Mouse (Mus musculus) intestine, embryonic 16.5 days (tissue): ENCODE results near the gene Ankrd33. TPM values are rescaled to one million over a fixed set of nuclear protein-coding genes. Genes with fewer than 3 reads are reported as not detected.
A peak's percentile ranks its signal among the peaks of the same experiment; 100 is the strongest.

ENCODE experiments used
- ATAC-seq: fragments of 200-750 bp; cut with Nextera tagmentation; 2 replicates; pipeline ENCODE4 v1.8.0; 2017; ENCODE audit warnings: moderate TSS enrichment, moderate library complexity
- H3K27ac ChIP-seq: fragments of 300-500 bp; sonication (generic); 2 replicates; pipeline ENCODE4 v1.5.1; 2014; ENCODE audit warnings: mild to moderate bottlenecking, low read length
- H3K27me3 ChIP-seq: fragments of 300-500 bp; sonication (generic); replicated peaks from 2 replicates; pipeline ENCODE4 v1.6.1; 2014; ENCODE audit warnings: low read length, control low read depth, mixed read lengths; ENCODE audit not compliant: control insufficient read depth, insufficient read depth
- H3K36me3 ChIP-seq: fragments of 300-500 bp; sonication (generic); 2 replicates; pipeline ENCODE4 v1.6.1; 2014; ENCODE audit warnings: low read length, control low read depth; ENCODE audit not compliant: control insufficient read depth, insufficient read depth
- H3K4me1 ChIP-seq: fragments of 300-500 bp; sonication (generic); 2 replicates; pipeline ENCODE4 v1.6.1; 2014; ENCODE audit warnings: low read length, control low read depth, mixed read lengths; ENCODE audit not compliant: control insufficient read depth, insufficient read depth
- H3K4me2 ChIP-seq: fragments of 300-500 bp; sonication (generic); 2 replicates; pipeline ENCODE4 v1.6.1; 2014; ENCODE audit warnings: low read depth, low read length, control low read depth
- H3K4me3 ChIP-seq: fragments of 300-500 bp; sonication (generic); 2 replicates; pipeline ENCODE4 v1.5.1; 2014; ENCODE audit warnings: mild to moderate bottlenecking, low read length
- H3K9ac ChIP-seq: fragments of 300-500 bp; sonication (generic); 2 replicates; pipeline ENCODE4 v1.6.1; 2014; ENCODE audit warnings: low read depth, low read length
- H3K9me3 ChIP-seq: fragments of 300-500 bp; sonication (generic); 2 replicates; pipeline ENCODE4 v1.6.1; 2016; ENCODE audit warnings: low read length, control low read depth; ENCODE audit not compliant: control insufficient read depth
- WGBS: fragments of 180-500 bp; shearing (Covaris S2); extraction: QIAGEN DNeasy Blood & Tissue Kit; methylation state at CpG from one replicate; pipeline ENCODE4 v1.1.7; 2014; 5-methylcytosine and 5-hydroxymethylcytosine counted together
- polyA plus RNA-seq: library from polyadenylated mRNA; unstranded; fragments of >200 nt; fragmentation: Nextera tagmentation; extraction: Ambion mirVana; gene quantifications from 2 replicates; pipeline ENCODE4 v1.2.1, GENCODE M21; 2015

The Ankrd33 gene
- polyA plus RNA-seq, 1 experiment from 2014 or later, result not detected

DNA sequence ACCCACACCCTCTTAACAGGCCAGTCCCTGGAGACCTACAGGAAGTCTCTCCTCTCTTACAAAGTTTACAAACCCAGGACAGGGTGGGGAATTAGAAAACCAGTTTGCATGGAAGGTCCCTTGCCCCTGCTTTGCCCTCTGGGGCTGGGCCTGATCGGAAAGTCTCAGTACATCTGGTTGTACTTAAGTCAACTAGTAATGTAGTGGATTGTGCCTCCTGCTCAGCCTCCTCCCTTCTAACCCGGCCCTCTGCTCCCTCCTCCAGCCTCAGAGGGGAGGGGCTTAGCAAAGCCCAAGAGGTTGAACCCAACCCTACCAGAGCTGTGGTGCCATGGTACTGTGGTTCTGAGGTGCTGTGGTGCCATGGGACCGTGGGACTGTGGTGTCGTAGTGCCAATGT lies 33.3 kb upstream of the Ankrd33 start:
- no peak for ATAC-seq
- Histone ChIP-seq H3K4me2 (no peak overlapping the region), H3K4me3 (no peak overlapping the region), H3K9ac (no peak overlapping the region), H3K27me3 (no peaks in the 10 kb centered on the region), H3K36me3 (no peaks in the 10 kb centered on the region), H3K4me1 (peaks cover 16% of the 10 kb centered on the region), H3K27ac (no peak overlapping the region), H3K9me3 (no peaks in the 10 kb centered on the region)
- 50% methylated on average over 4 of the region's 4 CpGs for WGBS

DNA sequence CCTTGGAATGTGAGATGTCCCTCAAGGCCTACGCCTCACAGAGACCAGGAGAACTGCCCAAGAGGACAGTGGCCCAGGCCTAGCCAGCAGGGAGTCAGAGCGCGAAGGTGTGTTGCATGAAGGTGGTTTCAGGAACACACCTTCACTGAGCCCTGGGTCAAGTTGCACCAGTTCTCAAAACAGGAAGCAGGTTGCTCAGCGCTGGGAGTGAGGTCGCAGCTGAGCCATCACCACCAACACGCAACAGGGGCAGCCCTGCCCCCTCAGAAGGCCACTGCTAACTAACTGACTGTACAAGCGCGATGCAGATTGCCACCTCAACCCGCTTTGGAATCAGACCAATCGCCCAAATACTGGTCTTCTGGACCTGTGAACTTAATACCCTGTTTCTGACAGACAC lies 31.1 kb upstream of the Ankrd33 start:
- Histone ChIP-seq H3K9me3 (no peaks in the 10 kb centered on the region), H3K36me3 (no peaks in the 10 kb centered on the region), H3K27me3 (no peaks in the 10 kb centered on the region), H3K27ac (no peak overlapping the region), H3K4me1 (peaks cover 13% of the 10 kb centered on the region; the same call in 1 of the 2 replicates), H3K9ac (no peak overlapping the region), H3K4me3 (no peak overlapping the region), H3K4me2 (no peak overlapping the region)
- no peak for ATAC-seq
- WGBS, result 70% methylated on average over 10 of the region's 10 CpGs

- H3K4me3 ChIP-seq, result no peak overlapping the region
- no peak overlapping the region for H3K4me2 ChIP-seq
- 73% methylated on average over 9 of the region's 9 CpGs for WGBS
- no peak overlapping the region for H3K27ac ChIP-seq
- H3K27me3 ChIP-seq, result no peaks in the 10 kb centered on the region
- ATAC-seq, result no peak
- H3K36me3 ChIP-seq, result no peaks in the 10 kb centered on the region
- no peaks in the 10 kb centered on the region for H3K9me3 ChIP-seq
- H3K4me1 ChIP-seq, result peaks cover 6% of the 10 kb centered on the region; the same call in 1 of the 2 replicates
- no peak overlapping the region for H3K9ac ChIP-seq
These were observed 29.1 kb upstream of the Ankrd33 start for GRCm38 (mm10) chr15:101086451-101086850.

DNA sequence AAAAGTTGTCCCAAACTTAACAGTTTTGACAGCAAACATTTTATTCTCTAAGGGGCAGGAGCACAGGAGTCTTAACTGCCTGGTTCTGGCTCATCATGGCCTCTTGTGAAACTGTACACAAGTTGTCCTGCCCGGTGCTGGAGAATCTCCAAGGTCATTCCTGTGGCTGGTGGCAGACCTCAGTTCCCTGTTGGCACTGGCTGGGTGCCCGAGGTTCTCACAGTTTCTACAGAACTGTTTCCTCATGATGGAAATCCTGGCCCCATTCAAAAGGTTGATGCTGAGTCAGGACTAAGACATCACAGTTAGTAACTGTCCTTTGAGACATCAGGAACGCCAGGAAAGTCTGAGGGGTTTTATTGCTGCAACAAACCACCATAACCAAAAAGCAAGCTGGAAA lies 28.6 kb upstream of the Ankrd33 start:
- Histone ChIP-seq H3K4me2 (no peak overlapping the region), H3K27me3 (no peaks in the 10 kb centered on the region), H3K4me3 (no peak overlapping the region), H3K9ac (no peak overlapping the region), H3K4me1 (peaks cover 4% of the 10 kb centered on the region; the same call in 1 of the 2 replicates), H3K36me3 (no peaks in the 10 kb centered on the region), H3K9me3 (no peaks in the 10 kb centered on the region), H3K27ac (no peak overlapping the region)
- WGBS, result 63% methylated on average over 3 of the region's 3 CpGs
- ATAC-seq, result no peak

DNA sequence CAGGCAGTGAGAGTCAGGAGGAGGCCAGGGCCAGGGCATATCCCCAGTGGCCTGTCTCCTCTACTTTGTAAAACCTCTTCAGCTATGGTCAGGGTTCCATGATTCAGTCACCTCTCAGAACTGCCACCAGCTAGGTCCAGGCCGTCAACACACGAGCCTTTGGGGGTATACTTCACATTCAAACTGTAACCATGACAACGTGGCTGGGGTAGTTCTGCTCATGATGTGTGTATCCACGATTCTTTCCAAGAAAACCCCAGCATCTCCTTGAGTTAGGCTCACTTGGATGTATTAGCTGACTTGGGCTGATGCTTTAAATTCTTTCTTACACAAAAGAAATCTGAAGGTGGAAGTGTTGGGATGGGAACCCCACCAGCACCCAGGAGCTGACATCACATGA lies 27.3 kb upstream of the Ankrd33 start:
- WGBS, result 73% methylated on average over 4 of the region's 4 CpGs
- Histone ChIP-seq H3K4me3 (no peak overlapping the region), H3K9me3 (no peaks in the 10 kb centered on the region), H3K27me3 (no peaks in the 10 kb centered on the region), H3K4me2 (no peak overlapping the region), H3K4me1 (peaks cover 8% of the 10 kb centered on the region; the same call in 1 of the 2 replicates), H3K27ac (no peak overlapping the region), H3K9ac (no peak overlapping the region), H3K36me3 (no peaks in the 10 kb centered on the region)
- no peak for ATAC-seq

DNA sequence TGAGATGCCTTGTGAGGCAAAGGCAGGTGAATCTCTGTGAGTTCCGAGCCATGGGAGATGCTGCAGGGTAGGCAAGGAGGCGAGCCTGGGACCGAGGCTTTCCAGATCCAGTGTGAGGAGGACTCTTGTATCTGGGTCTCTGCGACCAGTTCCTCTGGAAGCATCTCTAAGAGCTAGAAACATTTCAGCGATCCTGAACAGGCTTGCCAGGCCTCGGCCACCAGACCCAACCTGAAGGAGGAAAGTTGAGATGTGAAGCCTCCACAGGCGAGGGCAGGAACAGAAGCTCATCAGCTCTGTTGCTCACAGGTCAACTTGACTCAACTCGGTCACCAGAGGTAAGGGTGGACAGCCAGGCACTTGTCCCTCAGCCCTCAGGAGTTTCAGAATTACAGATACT lies 24.0 kb upstream of the Ankrd33 start:
- no peak overlapping the region for H3K9ac ChIP-seq
- H3K9me3 ChIP-seq, result no peaks in the 10 kb centered on the region
- H3K36me3 ChIP-seq, result no peaks in the 10 kb centered on the region
- no peak overlapping the region for H3K4me3 ChIP-seq
- WGBS, result 92% methylated on average over 8 of the region's 8 CpGs
- ATAC-seq, result no peak
- no peak overlapping the region for H3K4me2 ChIP-seq
- H3K4me1 ChIP-seq, result peaks cover 11% of the 10 kb centered on the region; the same call in 1 of the 2 replicates
- no peak overlapping the region for H3K27ac ChIP-seq
- no peaks in the 10 kb centered on the region for H3K27me3 ChIP-seq

- H3K36me3 ChIP-seq, result no peaks in the 10 kb centered on the region
- H3K27me3 ChIP-seq, result no peaks in the 10 kb centered on the region
- H3K4me1 ChIP-seq, result peaks cover 11% of the 10 kb centered on the region; the same call in 1 of the 2 replicates
- H3K4me2 ChIP-seq, result no peak overlapping the region
- H3K27ac ChIP-seq, result no peak overlapping the region
- no peak overlapping the region for H3K4me3 ChIP-seq
- no peak for ATAC-seq
- 49% methylated on average over 14 of the region's 14 CpGs for WGBS
- H3K9me3 ChIP-seq, result no peaks in the 10 kb centered on the region
- no peak overlapping the region for H3K9ac ChIP-seq
These were observed 23.3 kb upstream of the Ankrd33 start for GRCm38 (mm10) chr15:101092121-101092828.

GRCm38 (mm10) chr15:101092829-101093648 lies 22.5 kb upstream of the Ankrd33 start:
- H3K4me3 ChIP-seq, result no peak overlapping the region
- H3K27ac ChIP-seq, result 0 out of 2 replicates have a peak overlapping the region, but pooled peaks have one; percentile 6
- peaks cover 14% of the 10 kb centered on the region for H3K4me1 ChIP-seq
- 41% methylated on average over 25 of the region's 25 CpGs for WGBS
- no peak overlapping the region for H3K9ac ChIP-seq
- no peaks in the 10 kb centered on the region for H3K27me3 ChIP-seq
- ATAC-seq, result peak; percentile 51; the same call in 1 of the 2 replicates
- no peak overlapping the region for H3K4me2 ChIP-seq
- no peaks in the 10 kb centered on the region for H3K36me3 ChIP-seq
- H3K9me3 ChIP-seq, result no peaks in the 10 kb centered on the region

GRCm38 (mm10) chr15:101093988-101094387 lies 21.6 kb upstream of the Ankrd33 start:
- no peak overlapping the region for H3K4me3 ChIP-seq
- WGBS, result 42% methylated on average over 6 of the region's 6 CpGs
- no peak overlapping the region for H3K4me2 ChIP-seq
- no peaks in the 10 kb centered on the region for H3K9me3 ChIP-seq
- peaks cover 20% of the 10 kb centered on the region for H3K4me1 ChIP-seq
- H3K36me3 ChIP-seq, result no peaks in the 10 kb centered on the region
- peak; percentile 36; the same call in 1 of the 2 replicates for ATAC-seq
- H3K27ac ChIP-seq, result no peak overlapping the region
- no peaks in the 10 kb centered on the region for H3K27me3 ChIP-seq
- no peak overlapping the region for H3K9ac ChIP-seq
